Comparison of ENCODE assay signal across 15 mouse cellular contexts in genomic region chr12:85007021-85007420, GRCm38 (mm10).
"Had no signal": no experiment of that assay in that cellular context is flagged by ENCODE, and none has a peak within 500 bp of the region (broad histone marks: within the 10 kb centered on the region; RNA-seq: fewer than 3 reads in every experiment).

No protein-coding gene starts in this region.

- H3K4me1 ChIP-seq: neural tube, embryonic 15.5 days; stomach, embryonic 15.5 days had no signal

- H3K4me3 ChIP-seq: neural tube, embryonic 15.5 days; stomach, embryonic 15.5 days had no signal

- H3K9ac ChIP-seq: neural tube, embryonic 15.5 days; stomach, embryonic 15.5 days had no signal

- H3K27me3 ChIP-seq: neural tube, embryonic 15.5 days; stomach, embryonic 15.5 days had no signal

- H3K4me2 ChIP-seq: neural tube, embryonic 15.5 days; stomach, embryonic 15.5 days had no signal

- H3K9me3 ChIP-seq: neural tube, embryonic 15.5 days; stomach, embryonic 15.5 days had no signal

- DNase-seq: retina, postnatal 1 day; right cerebral cortex, adult 18-20 months; right cerebral cortex, postnatal 14 days; right cerebral cortex, postnatal 25 days; right cerebral cortex, postnatal 4 days; spleen, adult 18-20 months; thymus, adult 18-20 months; thymus, adult 2 months; thymus, postnatal 14 days; thymus, postnatal 25 days; thymus, postnatal 36 days; thymus, postnatal 4 days had no signal

- H3K27ac ChIP-seq: neural tube, embryonic 15.5 days; stomach, embryonic 15.5 days; stomach, postnatal 0 days had no signal
